Comparison of ENCODE assay signal across 7 mouse cellular contexts in genomic region chr4:25281671-25282038, GRCm38 (mm10). TPM values are rescaled to one million over a fixed set of nuclear protein-coding genes. Genes with fewer than 3 reads are reported as not detected.
DNase-seq lines count a peak whose midpoint lies in the region; ATAC-seq lines count a peak whose summit lies in the region.

Gene Ufl1 (minus strand): TSS chr4:25281821.

- under 1% methylated on average over 30 of the region's 30 CpGs for WGBS in intestine, embryonic 15.5 days
- under 1% methylated on average over 30 of the region's 30 CpGs for WGBS in midbrain, embryonic 10.5 days

- intact Hi-C loops in gastrocnemius, postnatal 36 days (cut with DNase I), result no loop called here
- intact Hi-C loops in left cerebral cortex, postnatal 25 days (cut with DNase I), result loop anchor here (1.0 kb wide), 1 partner anchor 518 kb away; no protein-coding TSS in a partner anchor

- DNase-seq in adrenal gland, adult 2 months, result peak; percentile 99
- DNase-seq in embryo, embryonic 11.5 days (ENCODE audit: low read depth, low spot score), result peak; percentile 88
- peak; percentile 96 to 97 for DNase-seq in gastrocnemius, postnatal 36 days
- peak; percentile 97 to 98 for DNase-seq in left cerebral cortex, postnatal 25 days (ENCODE audit: low spot score in 2 of 2)
- peak; percentile 96 for DNase-seq in midbrain, embryonic 10.5 days (ENCODE audit: low spot score)
- DNase-seq in right cerebral cortex, postnatal 4 days, result peak; percentile 95

- no peaks in the 10 kb centered on the region for H3K36me3 ChIP-seq in intestine, embryonic 15.5 days
- H3K36me3 ChIP-seq in midbrain, embryonic 10.5 days, result peaks cover 29% of the 10 kb centered on the region

- H3K4me1 ChIP-seq in intestine, embryonic 15.5 days (replicated peaks), result no peaks in the 10 kb centered on the region
- H3K4me1 ChIP-seq in midbrain, embryonic 10.5 days, result peaks cover 13% of the 10 kb centered on the region

- peak; percentile 99 for ATAC-seq in intestine, embryonic 15.5 days

- peak within 1 kb of the TSS; percentile 97 for H3K27ac ChIP-seq in intestine, embryonic 15.5 days
- H3K27ac ChIP-seq in midbrain, embryonic 10.5 days (replicated peaks), result peak within 1 kb of the TSS; percentile 98

- peak within 1 kb of the TSS; percentile 86 for H3K4me3 ChIP-seq in intestine, embryonic 15.5 days (replicated peaks)
- H3K4me3 ChIP-seq in midbrain, embryonic 10.5 days, result peak within 1 kb of the TSS; percentile 85

- H3K27me3 ChIP-seq in intestine, embryonic 15.5 days (replicated peaks), result no peaks in the 10 kb centered on the region
- peaks cover 10% of the 10 kb centered on the region for H3K27me3 ChIP-seq in midbrain, embryonic 10.5 days (ENCODE audit: low read depth, poor library complexity, severe bottlenecking)

- H3K9ac ChIP-seq in intestine, embryonic 15.5 days, result peak within 1 kb of the TSS; percentile 93

- peak within 1 kb of the TSS; percentile 57 for H3K4me2 ChIP-seq in intestine, embryonic 15.5 days (replicated peaks)

- H3K9me3 ChIP-seq in intestine, embryonic 15.5 days, result no peaks in the 10 kb centered on the region
- no peaks in the 10 kb centered on the region; the same call in 1 of the 2 replicates for H3K9me3 ChIP-seq in midbrain, embryonic 10.5 days (replicated peaks)

RNA-seq across cellular contexts. Expression of gene Ufl1, which starts in this region (rescaled TPM):
- 10 to 100 TPM; 20.7 to 37.3 TPM for total RNA-seq in adrenal gland, adult 2 months (2021)
- 1.2 and 2.8 TPM in 2 replicates for polyA plus RNA-seq in adrenal gland, adult 2 months (2012; rRNA removed)
- total RNA-seq in gastrocnemius, postnatal 36 days (2021), result 10 to 100 TPM; 31.6 to 34.3 TPM
- polyA plus RNA-seq in intestine, embryonic 15.5 days (2015; fragmentation: Nextera tagmentation; extraction: Ambion mirVana), result 41.3 and 46.0 TPM in 2 replicates
- 10 to 100 TPM; 31.7 to 32.6 TPM for total RNA-seq in left cerebral cortex, postnatal 25 days (2021)
- 38.4 and 38.9 TPM in 2 replicates for polyA plus RNA-seq in midbrain, embryonic 10.5 days (2016; fragmentation: Nextera tagmentation; extraction: Ambion mirVana)

Comparison
In these comparisons a context has a peak if more than half of its experiments do, and no peak if none do; other contexts are left out.
1. Peak in every context shown above with its lines: DNase-seq, ATAC-seq, H3K4me3 ChIP-seq and H3K27ac ChIP-seq.
2. RNA of gene Ufl1 (polyA plus RNA-seq): 41.3 to 46.0 TPM in intestine, embryonic 15.5 days and 38.4 to 38.9 TPM in midbrain, embryonic 10.5 days; 1.2 to 2.8 TPM in adrenal gland, adult 2 months; every median in the first group is over 10 times any median in the second.